Mouse (Mus musculus): ENCODE data around the gene Pikfyve.
"Not testable (repeated sequence)": the region's sequence is repeated elsewhere in the genome, so short reads cannot be mapped to it uniquely, and the experiment has no call there.

Pikfyve gene

GRCm38 (mm10) chr1:65185524-65186205, 818 bp upstream of the Pikfyve start:
- no peak for DNase-seq (ENCODE audit: low spot score)

- no peak for DNase-seq (ENCODE audit: low spot score)
Measured at GRCm38 (mm10) chr1:65187074-65187430, 569 bp downstream of the Pikfyve start.

DNA sequence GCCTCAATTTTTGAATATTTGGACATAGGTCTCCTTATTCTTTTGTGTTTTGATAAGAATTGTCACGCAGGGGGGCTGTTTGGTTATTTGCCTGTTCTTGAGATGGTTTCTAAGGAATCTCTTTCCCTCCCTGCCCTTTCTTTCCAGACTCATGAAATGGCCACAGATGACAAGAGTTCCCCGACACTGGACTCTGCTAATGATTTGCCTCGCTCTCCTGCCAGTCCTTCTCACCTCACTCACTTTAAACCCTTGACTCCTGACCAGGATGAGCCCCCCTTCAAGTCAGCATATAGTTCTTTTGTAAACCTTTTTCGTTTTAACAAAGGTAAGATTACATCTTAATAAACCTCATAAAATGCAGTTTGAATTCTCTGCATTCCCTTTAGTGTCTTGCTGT, 3.7 kb downstream of the Pikfyve start:
- no peak for DNase-seq (ENCODE audit: low spot score)

DNA sequence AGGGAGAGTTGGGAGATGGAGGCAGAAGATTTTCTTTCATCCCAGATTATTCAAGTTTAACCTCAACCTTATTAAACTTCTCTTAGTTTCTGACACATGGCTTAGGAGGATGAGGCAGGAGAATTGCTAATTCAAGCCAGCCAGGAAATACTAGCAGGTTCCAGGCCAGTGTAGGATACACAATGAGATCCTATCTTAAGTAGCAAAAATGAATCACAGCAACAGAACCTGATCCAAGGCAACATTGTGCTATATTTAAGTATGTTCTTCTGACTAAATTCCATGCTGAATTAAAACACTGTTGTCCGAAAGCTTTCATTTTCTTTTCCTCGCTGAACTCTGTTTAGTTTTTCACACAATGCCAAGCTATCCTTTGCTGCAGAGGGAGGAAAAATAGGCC, 6.7 kb downstream of the Pikfyve start:
- no peak for DNase-seq (ENCODE audit: low spot score)

GRCm38 (mm10) chr1:65198425-65198824, 11.9 kb downstream of the Pikfyve start:
- DNase-seq (ENCODE audit: low spot score): no peak

DNA sequence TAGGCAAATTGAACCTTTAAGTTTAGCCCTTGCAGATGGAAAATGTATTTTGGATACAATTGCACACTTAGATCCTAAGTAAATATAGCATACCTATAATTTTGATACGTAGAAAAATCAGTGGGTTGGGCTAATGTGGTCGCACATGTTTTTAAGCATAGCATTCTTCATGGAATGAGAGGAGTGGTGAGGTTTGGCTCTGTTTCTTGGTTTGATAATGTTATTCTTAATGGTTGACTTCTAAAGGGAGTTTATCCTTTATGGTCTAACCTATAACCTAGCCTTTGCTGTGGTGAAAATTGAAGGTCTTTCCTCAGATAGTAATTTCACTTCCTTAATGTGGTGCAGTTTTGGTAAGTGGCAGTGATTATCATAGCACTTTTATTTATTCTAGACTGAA, 12.4 kb downstream of the Pikfyve start:
- no peak for DNase-seq (ENCODE audit: low spot score)

DNA sequence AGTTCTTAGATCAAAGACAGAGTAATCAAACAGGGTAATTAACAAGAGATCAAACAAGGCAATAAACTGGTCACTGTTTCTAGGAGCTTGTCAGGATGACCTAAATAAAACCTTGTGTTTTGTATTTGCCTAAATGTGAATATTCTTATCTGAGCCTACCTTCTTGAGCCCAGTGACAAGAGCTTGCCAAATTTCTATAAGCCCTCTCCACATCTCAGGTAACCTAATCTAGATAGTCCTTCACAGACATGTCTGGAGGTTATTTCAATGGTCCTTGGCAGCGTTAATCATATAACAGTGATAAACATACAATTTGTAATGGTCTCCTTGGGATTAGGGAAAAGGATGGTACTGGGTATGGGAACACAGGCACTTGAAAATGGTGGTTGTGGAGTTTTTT, 17.8 kb downstream of the Pikfyve start:
- no peak for DNase-seq (ENCODE audit: low spot score)

- DNase-seq (ENCODE audit: low spot score): no peak
Measured at GRCm38 (mm10) chr1:65213214-65213613, 26.7 kb downstream of the Pikfyve start.

GRCm38 (mm10) chr1:65217567-65217966, 31.1 kb downstream of the Pikfyve start:
- no peak for DNase-seq (ENCODE audit: low spot score)

GRCm38 (mm10) chr1:65217972-65218371, 31.5 kb downstream of the Pikfyve start:
- no peak for DNase-seq (ENCODE audit: low spot score)

- no peak for DNase-seq (ENCODE audit: low spot score)
Measured at GRCm38 (mm10) chr1:65223654-65224053, 37.2 kb downstream of the Pikfyve start.

- no peak for DNase-seq (ENCODE audit: low spot score)
Measured at GRCm38 (mm10) chr1:65227681-65228080, 41.2 kb downstream of the Pikfyve start.

GRCm38 (mm10) chr1:65229768-65230167, 43.3 kb downstream of the Pikfyve start:
- DNase-seq (ENCODE audit: low spot score): not testable (repeated sequence)

DNA sequence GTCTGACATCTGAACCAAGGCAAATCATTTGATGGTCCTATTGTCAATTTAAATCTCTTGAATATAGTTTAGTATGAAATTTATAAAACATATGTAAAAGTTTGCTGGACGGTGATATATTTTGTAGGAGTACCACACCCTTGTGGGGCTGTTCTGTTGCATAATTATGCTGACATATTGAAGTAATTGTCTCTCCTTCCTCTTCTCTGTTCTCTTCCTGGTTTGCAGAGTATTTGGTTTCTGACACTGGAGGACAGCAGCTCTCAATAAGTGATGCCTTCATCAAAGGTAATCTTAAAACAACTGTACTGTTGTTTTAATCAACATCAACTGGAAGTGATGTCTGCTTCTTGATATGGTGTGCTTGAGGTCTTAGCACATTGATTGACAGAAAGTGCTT, 44.1 kb downstream of the Pikfyve start:
- DNase-seq (ENCODE audit: low spot score): no peak

DNA sequence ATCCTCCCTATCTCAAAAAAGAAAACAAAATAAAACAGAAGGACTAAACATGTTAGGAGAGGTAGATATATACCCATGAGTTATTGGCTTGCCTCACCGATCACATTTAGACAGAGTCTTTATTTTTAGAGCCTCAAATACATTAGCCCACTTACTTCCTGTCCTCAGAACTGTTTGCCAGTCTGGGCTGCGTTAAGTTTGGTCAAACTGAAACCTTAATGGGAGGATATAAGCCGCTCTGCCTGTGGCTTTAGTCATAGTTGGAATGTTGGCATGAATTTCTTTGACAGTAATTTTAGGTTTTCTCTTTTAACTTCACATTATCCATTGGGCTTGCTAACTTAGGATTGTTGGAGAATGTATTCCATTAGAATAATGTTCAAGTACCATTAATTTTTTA, 51.2 kb downstream of the Pikfyve start:
- no peak for DNase-seq (ENCODE audit: low spot score)

- no peak for DNase-seq (ENCODE audit: low spot score)
Measured at GRCm38 (mm10) chr1:65245637-65246036, 59.2 kb downstream of the Pikfyve start.

- no peak for DNase-seq (ENCODE audit: low spot score)
Measured at GRCm38 (mm10) chr1:65280461-65280860, 94.0 kb downstream of the Pikfyve start.

DNA sequence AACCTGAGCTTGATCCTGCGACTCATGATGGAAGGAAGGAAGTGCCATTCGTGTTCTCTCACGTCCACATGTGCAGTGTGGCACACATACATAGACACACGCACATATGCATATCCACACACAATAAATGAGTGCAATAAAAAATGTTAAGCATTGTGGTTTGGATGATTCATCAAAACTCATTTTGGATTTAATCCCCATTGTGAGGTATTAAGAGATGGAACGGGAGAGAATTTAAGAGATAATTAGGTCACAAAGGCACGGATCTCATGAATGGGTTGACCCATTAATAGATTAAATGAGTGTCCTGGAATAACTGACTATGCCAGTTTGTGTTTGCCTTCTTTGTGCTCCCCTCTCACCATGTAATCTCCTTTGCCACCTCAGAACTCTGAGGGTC, 95.3 kb downstream of the Pikfyve start, which contains the start of gene Pth2r:
Gene Pth2r (plus strand): TSS at position 301 of the 400 bp plus-strand sequence.
- no peak for DNase-seq (ENCODE audit: low spot score)

GRCm38 (mm10) chr1:65282766-65283165, 96.3 kb downstream of the Pikfyve start:
- DNase-seq (ENCODE audit: low spot score): peak; percentile 20

- DNase-seq (ENCODE audit: low spot score): no peak
Measured at GRCm38 (mm10) chr1:65308476-65308875, 122.0 kb downstream of the Pikfyve start.

DNA sequence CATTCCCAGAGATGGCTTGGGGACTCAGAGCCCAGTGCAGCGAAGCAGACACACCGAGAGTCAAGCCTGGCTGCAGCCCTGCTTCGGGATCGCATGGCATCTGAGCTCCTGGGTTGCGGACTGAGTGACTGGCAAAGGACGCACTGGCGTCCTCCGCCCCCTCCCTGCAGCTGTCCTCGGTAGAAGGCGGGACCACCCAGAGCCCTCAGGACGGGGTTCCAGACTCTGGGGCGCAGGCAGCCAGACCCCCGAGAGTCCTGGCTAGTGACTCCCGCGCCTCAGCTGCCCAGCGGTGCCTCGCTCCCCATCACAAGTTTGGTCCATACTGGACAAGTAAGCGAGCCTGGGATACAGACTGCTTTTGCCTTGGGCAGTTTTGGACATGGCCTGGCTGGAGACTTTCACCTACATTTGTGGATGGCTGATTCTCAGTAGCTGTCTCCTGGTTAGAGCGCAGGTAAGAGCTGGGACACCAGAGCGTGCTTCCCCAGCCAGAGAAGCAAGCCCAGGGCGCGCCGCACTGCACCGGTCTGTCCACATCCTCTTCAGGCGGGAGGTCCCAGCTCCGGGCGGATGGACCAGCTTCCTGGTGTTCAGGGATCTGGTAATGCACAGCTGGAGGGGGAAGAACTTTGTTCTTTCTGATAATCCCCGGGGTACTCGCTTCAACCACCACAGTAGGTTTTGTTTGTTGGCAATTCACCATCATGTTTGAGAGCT, 124.9 kb downstream of the Pikfyve start:
- DNase-seq (ENCODE audit: low spot score): no peak

DNA sequence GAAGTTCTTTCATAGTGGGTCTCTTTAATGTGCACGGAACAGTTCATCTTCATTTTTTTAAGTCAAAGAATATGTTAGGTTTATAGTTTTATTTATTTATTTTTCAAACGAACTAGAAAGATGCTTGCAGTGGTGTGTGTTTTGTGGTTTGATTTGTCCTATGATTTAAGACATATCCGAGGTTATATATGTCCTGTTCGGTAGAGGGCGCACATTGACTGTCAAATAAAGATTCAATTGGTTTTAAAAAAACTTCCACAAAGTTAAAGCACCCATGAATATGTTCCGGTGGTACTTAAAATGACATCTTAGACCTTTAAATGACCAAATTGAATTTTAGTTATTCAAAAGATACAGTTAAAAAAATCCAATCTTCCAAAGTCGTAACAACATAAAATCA, 125.6 kb downstream of the Pikfyve start:
- no peak for DNase-seq (ENCODE audit: low spot score)

GRCm38 (mm10) chr1:65312896-65313295, 126.4 kb downstream of the Pikfyve start:
- DNase-seq (ENCODE audit: low spot score): no peak
